Mouse (Mus musculus): ENCODE measurements around the gene Sugp2.
A peak's percentile ranks its signal among the peaks of the same experiment; 100 is the strongest.
"Not testable (repeated sequence)": the region's sequence is repeated elsewhere in the genome, so short reads cannot be mapped to it uniquely, and the experiment has no call there.

The Sugp2 gene

GRCm38 (mm10) chr8:70234080-70234780 lies at the start of gene Sugp2, which contains the start of gene Armc6:
Gene Sugp2, plus strand, starts transcription at chr8:70234226.
Gene Armc6, minus strand, starts transcription at chr8:70234466.
- DNase-seq (ENCODE audit: low spot score in 2 of 2): peak; percentile 97

GRCm38 (mm10) chr8:70188707-70189106 lies 45.3 kb upstream of the Sugp2 start:
- peak in 1 of 2 experiments; percentile 38 for DNase-seq (ENCODE audit: low spot score in 2 of 2)

- peak in 1 of 2 experiments; percentile 36 for DNase-seq (ENCODE audit: low spot score in 2 of 2)
Observed at GRCm38 (mm10) chr8:70193238-70193637, 40.8 kb upstream of the Sugp2 start.

DNA sequence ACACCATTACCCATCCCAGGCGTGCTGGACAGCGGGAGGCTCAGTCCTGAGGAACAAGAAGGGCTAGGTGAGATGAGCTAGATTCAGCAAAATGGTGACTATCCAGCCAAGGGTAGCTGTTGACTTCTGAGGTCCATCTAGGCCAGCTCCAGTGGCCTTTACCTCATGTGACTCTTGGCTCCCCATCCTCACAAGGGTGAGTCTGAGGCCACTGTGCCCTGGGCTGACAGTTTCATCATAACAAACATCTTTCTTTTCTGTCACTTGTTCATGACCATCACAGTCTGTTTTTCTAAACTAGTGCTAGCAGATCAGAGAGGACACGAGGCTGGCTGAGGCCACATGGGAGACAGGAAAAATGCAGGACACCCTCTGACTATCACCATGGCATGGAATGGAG lies 39.8 kb upstream of the Sugp2 start:
- DNase-seq (ENCODE audit: low spot score in 2 of 2): no peak

- no peak for DNase-seq (ENCODE audit: low spot score in 2 of 2)
Observed at GRCm38 (mm10) chr8:70195762-70196161, 38.3 kb upstream of the Sugp2 start.

DNA sequence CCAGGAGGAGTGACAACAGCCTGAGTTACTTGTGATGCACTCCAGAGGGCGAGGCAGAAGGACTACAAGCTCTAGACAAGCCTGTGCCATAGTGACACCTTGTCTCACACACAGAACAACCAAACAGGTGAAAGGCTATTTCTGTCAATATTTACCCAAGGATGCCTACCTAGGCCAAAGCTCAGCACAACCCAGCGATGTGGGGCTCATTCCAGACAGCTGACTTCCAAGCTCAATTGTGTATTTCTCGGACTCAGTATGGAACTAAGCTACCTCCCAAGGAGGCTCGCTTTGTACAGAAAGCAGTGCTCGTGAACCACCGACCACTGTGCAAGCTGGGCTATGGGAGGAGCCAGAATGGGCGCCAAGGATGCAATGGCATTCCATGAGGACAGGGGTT lies 36.4 kb upstream of the Sugp2 start:
- no peak for DNase-seq (ENCODE audit: low spot score in 2 of 2)

GRCm38 (mm10) chr8:70200098-70200681 lies 33.8 kb upstream of the Sugp2 start:
- DNase-seq (ENCODE audit: low spot score in 2 of 2): peak in 1 of 2 experiments; percentile 33

DNA sequence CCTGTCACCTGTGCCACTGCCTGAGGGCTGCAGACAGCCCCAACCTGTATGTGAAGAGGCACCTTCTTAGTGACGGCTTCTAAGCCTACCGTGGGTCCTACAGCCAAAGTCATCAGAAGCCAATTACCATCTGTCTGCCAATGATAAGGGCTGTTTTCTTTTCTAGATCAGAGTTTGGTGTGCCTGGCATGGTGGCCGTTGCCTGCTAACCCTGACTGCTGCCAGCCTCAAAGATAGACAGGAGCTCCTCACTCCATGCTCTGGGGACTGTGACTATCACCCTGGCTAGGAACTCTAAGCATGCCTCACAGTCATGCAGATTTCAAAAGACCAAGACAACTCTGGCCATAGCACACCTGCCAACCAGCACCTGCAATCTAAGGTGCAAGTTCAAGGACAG lies 32.6 kb upstream of the Sugp2 start:
- DNase-seq (ENCODE audit: low spot score in 2 of 2): no peak

DNA sequence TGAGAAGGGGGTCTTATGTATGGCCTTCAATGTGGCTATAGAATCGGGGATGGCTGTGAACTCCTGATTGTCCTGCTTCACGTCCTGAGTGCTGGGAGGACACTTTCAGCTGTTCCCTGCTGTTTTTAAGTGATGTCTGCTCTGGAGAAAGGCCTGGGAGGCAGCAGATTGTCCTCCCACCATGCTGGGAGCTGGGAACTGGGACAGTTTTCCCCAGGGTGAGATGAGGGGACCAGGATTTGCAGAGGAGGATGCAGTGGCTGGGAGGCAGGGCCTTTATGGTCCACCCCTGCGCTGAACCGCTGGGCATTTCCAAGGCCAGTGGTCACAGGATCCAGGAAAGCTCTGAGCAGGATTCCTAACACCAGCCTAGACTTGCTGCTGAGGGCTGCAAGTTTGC lies 31.0 kb upstream of the Sugp2 start:
- no peak for DNase-seq (ENCODE audit: low spot score in 2 of 2)

DNA sequence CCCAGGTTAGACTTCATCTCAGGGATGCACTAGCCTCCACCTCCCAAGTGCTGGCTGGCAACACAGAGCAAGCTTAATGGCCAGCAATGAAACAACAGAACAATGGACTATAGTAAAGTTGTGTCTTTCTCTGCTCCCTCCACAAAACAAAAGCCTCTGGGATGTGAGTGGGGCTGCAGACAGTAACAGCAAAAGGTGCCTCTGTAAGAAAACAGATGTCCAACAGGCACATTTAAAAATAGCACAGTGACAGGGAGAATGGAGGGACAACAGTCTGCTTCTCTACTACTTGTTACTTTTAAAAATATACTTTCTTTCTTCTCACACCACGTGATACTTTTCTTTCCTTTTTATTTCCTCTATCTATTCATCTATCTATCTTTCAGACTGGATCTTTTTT lies 29.3 kb upstream of the Sugp2 start:
- DNase-seq (ENCODE audit: low spot score in 2 of 2): no peak

- DNase-seq (ENCODE audit: low spot score in 2 of 2): no peak
Observed at GRCm38 (mm10) chr8:70208130-70208529, 25.9 kb upstream of the Sugp2 start.

DNA sequence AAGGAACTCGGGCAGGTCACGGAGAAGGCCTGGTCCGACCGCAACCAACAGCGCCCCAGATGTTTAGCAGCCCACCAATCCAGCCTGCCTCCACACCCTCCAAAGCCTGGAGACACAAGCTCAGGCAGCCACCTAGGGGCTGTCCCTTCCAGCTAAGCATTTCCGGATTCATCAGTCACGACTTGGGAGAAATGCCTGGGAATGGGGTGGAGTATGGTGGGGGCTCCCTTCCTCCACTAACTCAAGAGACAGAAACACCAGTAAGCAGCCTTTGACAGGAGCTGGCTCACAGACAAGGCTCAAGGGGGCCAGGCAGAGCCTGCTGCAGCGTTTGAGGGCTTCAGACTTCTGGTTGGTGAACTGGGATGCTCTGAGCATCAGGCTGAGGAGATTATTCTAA lies 23.5 kb upstream of the Sugp2 start:
- no peak for DNase-seq (ENCODE audit: low spot score in 2 of 2)

DNA sequence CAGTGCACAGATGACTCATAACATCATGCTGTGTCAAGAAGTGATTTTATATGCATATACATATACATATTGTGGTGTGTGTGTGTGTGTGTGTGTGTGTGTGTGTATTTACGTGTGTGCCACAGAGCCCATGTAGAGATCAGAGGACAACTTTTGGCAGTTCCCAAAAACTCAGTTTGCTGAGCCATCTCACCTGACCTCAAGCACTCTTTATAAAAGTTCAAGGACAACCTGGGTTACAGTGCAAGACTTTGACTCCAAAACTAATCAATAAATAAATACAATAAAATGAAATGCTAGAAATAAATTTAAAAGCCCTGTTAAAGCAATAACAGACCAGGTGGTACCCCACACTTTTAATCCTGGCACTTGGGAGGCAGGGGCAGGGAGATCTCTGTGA lies 22.8 kb upstream of the Sugp2 start:
- DNase-seq (ENCODE audit: low spot score in 2 of 2): no peak

GRCm38 (mm10) chr8:70211726-70212111 lies 22.3 kb upstream of the Sugp2 start:
- DNase-seq (ENCODE audit: low spot score in 2 of 2): no peak

GRCm38 (mm10) chr8:70212112-70213055 lies 21.6 kb upstream of the Sugp2 start, which contains the start of gene Slc25a42:
Gene Slc25a42, minus strand, starts transcription at chr8:70212305.
- peak; percentile 99 for DNase-seq (ENCODE audit: low spot score in 2 of 2)

DNA sequence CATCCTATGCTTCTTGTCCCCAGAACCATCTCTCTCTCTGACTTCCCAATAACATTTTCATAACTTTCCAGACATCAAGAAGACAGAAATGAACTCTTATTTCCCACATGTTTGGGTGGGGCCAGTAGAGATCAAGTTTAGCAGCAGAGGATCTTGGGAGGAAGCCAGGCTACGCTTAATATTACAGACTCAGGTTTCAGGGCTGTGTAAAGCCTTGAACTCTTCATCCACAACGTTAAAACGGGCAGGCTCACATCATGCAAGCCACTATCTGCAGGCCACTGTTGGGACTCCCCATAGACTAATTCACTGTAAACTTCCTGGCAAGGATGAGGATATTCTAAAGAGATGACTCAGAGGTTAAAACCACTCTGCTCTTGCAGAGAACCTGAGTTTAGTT lies 19.6 kb upstream of the Sugp2 start:
- DNase-seq (ENCODE audit: low spot score in 2 of 2): no peak

- no peak for DNase-seq (ENCODE audit: low spot score in 2 of 2)
Observed at GRCm38 (mm10) chr8:70215092-70215491, 18.9 kb upstream of the Sugp2 start.

- not testable (repeated sequence) for DNase-seq (ENCODE audit: low spot score in 2 of 2)
Observed at GRCm38 (mm10) chr8:70216161-70216560, 17.9 kb upstream of the Sugp2 start.

- DNase-seq (ENCODE audit: low spot score in 2 of 2): peak; percentile 82 to 87
Observed at GRCm38 (mm10) chr8:70216566-70216965, 17.5 kb upstream of the Sugp2 start.

DNA sequence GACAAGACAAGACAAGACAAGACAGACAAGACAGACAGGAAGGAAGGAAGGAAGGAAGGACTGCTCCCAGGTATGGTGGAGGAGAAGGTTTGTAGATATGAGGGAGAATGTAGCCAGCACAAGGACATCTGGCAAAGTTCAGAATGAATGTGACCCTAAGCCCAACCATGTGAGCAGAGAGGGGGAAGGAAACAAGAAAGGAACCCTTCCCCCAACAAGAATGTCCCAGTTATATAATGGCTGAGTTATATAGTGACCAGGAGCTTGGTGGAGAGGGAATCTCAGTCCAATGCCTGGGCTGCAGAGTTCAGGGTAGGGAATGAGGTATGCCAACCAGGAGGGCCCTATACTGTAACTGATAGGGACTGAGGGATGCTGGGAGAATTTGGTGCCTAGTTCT lies 16.6 kb upstream of the Sugp2 start:
- no peak for DNase-seq (ENCODE audit: low spot score in 2 of 2)

- no peak for DNase-seq (ENCODE audit: low spot score in 2 of 2)
Observed at GRCm38 (mm10) chr8:70219107-70219684, 14.8 kb upstream of the Sugp2 start.
